Mouse (Mus musculus) embryonic facial prominence, embryonic 13.5 days (tissue): ENCODE measurements around the gene Prr22. TPM values are rescaled to one million over a fixed set of nuclear protein-coding genes. Genes with fewer than 3 reads are reported as not detected.
A peak's percentile ranks its signal among the peaks of the same experiment; 100 is the strongest.

ENCODE experiments used
- ATAC-seq: fragments of 200-750 bp; cut with Nextera tagmentation; 2 replicates; pipeline ENCODE4 v1.8.0; 2017; ENCODE audit warnings: low read depth; ENCODE audit not compliant: insufficient number of reproducible peaks, insufficient read depth, low FRiP score, low TSS enrichment
- H3K27ac ChIP-seq: fragments of 300-500 bp; sonication (generic); 2 replicates; pipeline ENCODE4 v1.5.1; 2015; ENCODE audit warnings: moderate library complexity, mild to moderate bottlenecking, inconsistent platforms
- H3K27me3 ChIP-seq: fragments of 300-500 bp; sonication (generic); 2 replicates; pipeline ENCODE4 v1.6.1; 2015; ENCODE audit warnings: mild to moderate bottlenecking, inconsistent platforms
- H3K36me3 ChIP-seq: fragments of 300-500 bp; sonication (generic); 2 replicates; pipeline ENCODE4 v1.6.1; 2015; ENCODE audit warnings: mild to moderate bottlenecking, inconsistent platforms
- H3K4me1 ChIP-seq: fragments of 300-500 bp; sonication (generic); 2 replicates; pipeline ENCODE4 v1.6.1; 2015; ENCODE audit warnings: inconsistent platforms
- H3K4me2 ChIP-seq: fragments of 300-500 bp; sonication (generic); 2 replicates; pipeline ENCODE4 v1.6.1; 2015; ENCODE audit warnings: moderate library complexity, mild to moderate bottlenecking, inconsistent platforms
- H3K4me3 ChIP-seq: fragments of 300-500 bp; sonication (generic); 2 replicates; pipeline ENCODE4 v1.5.1; 2015; ENCODE audit warnings: mild to moderate bottlenecking, inconsistent platforms
- H3K9ac ChIP-seq: fragments of 300-500 bp; sonication (generic); 2 replicates; pipeline ENCODE4 v1.6.1; 2015; ENCODE audit warnings: mild to moderate bottlenecking, inconsistent platforms
- H3K9me3 ChIP-seq: fragments of 300-500 bp; sonication (generic); 2 replicates; pipeline ENCODE4 v1.6.1; 2016; ENCODE audit warnings: inconsistent platforms
- WGBS: fragments of 180-500 bp; shearing (Covaris S2); methylation state at CpG from one replicate; pipeline ENCODE4 v1.1.7; 2015; ENCODE audit warnings: mixed read lengths; 5-methylcytosine and 5-hydroxymethylcytosine counted together
- polyA plus RNA-seq: library from polyadenylated mRNA; unstranded; fragments of >200 nt; fragmentation: Nextera tagmentation; extraction: Ambion mirVana; gene quantifications from 2 replicates; pipeline ENCODE4 v1.2.1, GENCODE M21; 2015

Gene Prr22
- polyA plus RNA-seq, 1 experiment from 2014 or later: 1.7 TPM

DNA sequence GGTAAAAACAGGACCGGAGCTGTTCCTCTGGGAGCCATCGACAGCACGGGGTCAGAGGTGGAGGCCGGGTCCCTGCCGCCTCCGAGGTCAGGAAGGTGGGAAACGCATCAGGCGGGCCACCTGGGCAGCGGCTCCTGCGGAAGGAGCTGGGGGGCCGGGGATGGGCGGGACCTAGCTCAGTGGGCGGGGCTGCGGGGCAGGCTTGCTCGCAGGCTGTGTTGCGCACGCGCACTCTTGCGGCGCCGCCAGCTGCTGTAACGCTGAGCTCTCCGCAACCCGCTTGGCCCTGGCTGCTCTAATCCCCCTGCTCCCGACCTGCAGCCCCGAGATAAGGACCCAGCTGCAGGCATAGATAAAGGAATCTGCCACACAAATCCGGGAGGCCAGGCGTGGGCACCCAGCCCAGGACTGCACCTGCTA is 8.0 kb upstream of the Prr22 start:
- peak overlapping the region; percentile 78 for H3K4me2 ChIP-seq
- H3K9ac ChIP-seq: peak overlapping the region; percentile 74
- H3K27ac ChIP-seq: peak overlapping the region; percentile 73
- under 1% methylated on average over 28 of the region's 28 CpGs for WGBS
- no peaks in the 10 kb centered on the region for H3K9me3 ChIP-seq
- peaks cover 34% of the 10 kb centered on the region for H3K4me1 ChIP-seq
- H3K27me3 ChIP-seq: peaks cover 27% of the 10 kb centered on the region
- peak; percentile 22 for ATAC-seq
- H3K4me3 ChIP-seq: peak overlapping the region; percentile 55
- H3K36me3 ChIP-seq: peaks cover 6% of the 10 kb centered on the region

- ATAC-seq: no peak
- no peak overlapping the region; the same call in 1 of the 2 replicates for H3K4me2 ChIP-seq
- 50% methylated on average over 27 of the region's 27 CpGs for WGBS
- H3K27me3 ChIP-seq: peaks cover 16% of the 10 kb centered on the region
- peaks cover 16% of the 10 kb centered on the region for H3K36me3 ChIP-seq
- H3K27ac ChIP-seq: 0 out of 2 replicates have a peak overlapping the region, but pooled peaks have one; percentile 22
- peaks cover 24% of the 10 kb centered on the region for H3K4me1 ChIP-seq
- H3K9ac ChIP-seq: no peak overlapping the region
- H3K9me3 ChIP-seq: no peaks in the 10 kb centered on the region
- H3K4me3 ChIP-seq: peak overlapping the region; percentile 55; the same call in 1 of the 2 replicates
Measured at GRCm38 (mm10) chr17:56762769-56763731, 7.0 kb upstream of the Prr22 start.

- ATAC-seq: no peak
- H3K9me3 ChIP-seq: no peaks in the 10 kb centered on the region
- WGBS: 78% methylated on average over 8 of the region's 8 CpGs
- H3K4me3 ChIP-seq: peak overlapping the region; percentile 73
- peaks cover 14% of the 10 kb centered on the region; the same call in 1 of the 2 replicates for H3K27me3 ChIP-seq
- H3K9ac ChIP-seq: no peak overlapping the region; the same call in 1 of the 2 replicates
- peaks cover 24% of the 10 kb centered on the region for H3K36me3 ChIP-seq
- peaks cover 21% of the 10 kb centered on the region for H3K4me1 ChIP-seq
- peak overlapping the region; percentile 82 for H3K4me2 ChIP-seq
- no peak overlapping the region for H3K27ac ChIP-seq
Measured at GRCm38 (mm10) chr17:56763741-56764250, 6.3 kb upstream of the Prr22 start.

DNA sequence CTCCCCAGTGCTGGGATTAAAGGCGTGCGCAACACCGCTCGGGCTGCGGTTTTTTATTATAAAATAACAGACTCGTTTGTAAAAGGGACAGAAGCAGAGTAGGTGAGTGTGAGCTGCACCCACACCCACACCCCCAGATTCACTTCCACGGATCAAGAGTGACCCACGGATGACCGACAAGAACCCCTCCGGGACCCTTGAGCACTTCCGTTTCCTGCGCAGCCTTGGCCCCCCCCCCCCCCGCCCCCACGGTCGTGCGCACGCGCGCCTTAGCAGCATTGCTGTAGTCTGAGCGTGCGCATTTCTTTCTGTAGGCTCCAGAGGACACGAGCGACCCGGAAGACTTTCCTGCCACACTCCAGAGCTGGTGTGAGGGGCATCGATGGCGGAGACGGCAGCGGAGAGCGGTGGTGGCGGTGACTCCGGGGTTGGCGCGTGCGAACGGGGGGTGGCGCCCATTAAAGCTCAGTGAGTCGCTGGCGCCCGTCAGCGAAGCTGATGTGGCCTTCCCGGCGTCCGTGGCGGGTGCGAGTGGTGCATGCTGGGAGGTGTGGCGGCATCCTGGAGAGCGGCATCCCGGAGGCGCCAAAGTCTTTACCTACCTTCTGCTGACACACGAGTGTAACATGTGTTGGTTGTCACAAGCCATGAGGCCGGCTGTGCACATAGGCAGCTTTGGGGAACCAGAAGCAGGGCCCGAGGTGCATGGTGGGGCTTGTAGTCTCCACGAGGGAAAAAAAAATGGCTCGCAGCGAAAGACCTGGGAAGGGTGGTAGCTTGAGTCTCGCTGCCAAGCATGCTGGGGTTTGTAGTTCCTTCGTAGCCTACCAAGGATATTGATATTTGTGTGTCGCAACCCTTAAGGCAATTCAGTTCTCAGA is 5.3 kb upstream of the Prr22 start, which contains the start of gene Dus3l:
TSS of gene Dus3l (plus strand) at position 284 of the 881 bp plus-strand sequence.
- Histone ChIP-seq H3K9me3 (no peaks in the 10 kb centered on the region), H3K36me3 (peaks cover 33% of the 10 kb centered on the region), H3K4me1 (peaks cover 21% of the 10 kb centered on the region), H3K4me2 (peak within 1 kb of the TSS; percentile 82), H3K9ac (peak within 1 kb of the TSS; percentile 86), H3K27me3 (peaks cover 11% of the 10 kb centered on the region; the same call in 1 of the 2 replicates), H3K27ac (peak within 1 kb of the TSS; percentile 92), H3K4me3 (peak within 1 kb of the TSS; percentile 73)
- ATAC-seq: peak; percentile 74
- 3% methylated on average over 54 of the region's 58 CpGs for WGBS

- peak overlapping the region; percentile 82 for H3K4me2 ChIP-seq
- peak overlapping the region; percentile 86 for H3K9ac ChIP-seq
- H3K36me3 ChIP-seq: peaks cover 40% of the 10 kb centered on the region
- ATAC-seq: no peak
- 50% methylated on average over 12 of the region's 12 CpGs for WGBS
- peaks cover 21% of the 10 kb centered on the region for H3K4me1 ChIP-seq
- H3K27me3 ChIP-seq: peaks cover 10% of the 10 kb centered on the region; the same call in 1 of the 2 replicates
- H3K4me3 ChIP-seq: peak overlapping the region; percentile 73
- H3K9me3 ChIP-seq: no peaks in the 10 kb centered on the region
- peak overlapping the region; percentile 92; the same call in 1 of the 2 replicates for H3K27ac ChIP-seq
Measured at GRCm38 (mm10) chr17:56765431-56765830, 4.6 kb upstream of the Prr22 start.

DNA sequence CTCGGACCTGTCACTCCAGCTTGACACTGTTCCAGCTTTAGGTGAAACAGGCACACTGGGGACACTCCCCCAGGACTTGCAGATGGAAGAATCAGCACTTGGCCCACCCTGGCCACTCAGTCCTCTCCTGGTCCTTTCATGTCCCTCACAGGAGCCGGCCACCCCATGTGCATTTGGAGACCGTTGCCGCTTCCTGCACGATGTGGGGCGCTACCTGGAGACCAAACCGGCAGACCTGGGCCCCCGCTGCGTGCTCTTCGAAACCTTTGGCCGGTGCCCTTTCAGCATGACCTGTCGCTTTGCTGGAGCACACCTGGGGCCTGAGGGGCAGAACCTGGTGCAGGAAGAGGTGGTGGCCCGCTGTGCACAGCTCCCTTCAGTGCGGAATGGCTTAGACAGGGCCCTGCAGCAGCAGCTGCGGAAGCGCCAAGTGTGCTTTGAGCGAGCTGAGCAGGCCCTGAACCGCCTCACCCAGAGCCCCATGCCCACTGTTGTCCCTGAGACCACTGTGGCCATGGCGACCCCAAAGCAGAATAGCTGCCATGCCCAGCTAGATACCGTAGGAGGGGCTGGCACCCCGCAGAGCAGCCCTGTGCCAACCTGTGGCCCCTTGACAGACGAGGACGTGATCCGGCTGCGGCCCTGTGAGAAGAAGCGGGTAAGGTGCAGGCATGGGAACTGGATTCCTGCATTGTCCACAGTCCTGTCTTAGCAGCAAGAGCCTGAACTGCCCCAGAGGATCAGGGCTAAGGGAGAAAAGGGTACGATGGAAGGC is 3.2 kb upstream of the Prr22 start:
- 91% methylated on average over 27 of the region's 27 CpGs for WGBS
- no peak for ATAC-seq
- Histone ChIP-seq H3K9ac (no peak overlapping the region), H3K27me3 (no peaks in the 10 kb centered on the region), H3K4me1 (peaks cover 17% of the 10 kb centered on the region), H3K4me3 (no peak overlapping the region), H3K36me3 (peaks cover 51% of the 10 kb centered on the region), H3K4me2 (no peak overlapping the region), H3K9me3 (no peaks in the 10 kb centered on the region), H3K27ac (no peak overlapping the region)

- 93% methylated on average over 29 of the region's 29 CpGs for WGBS
- peaks cover 51% of the 10 kb centered on the region for H3K36me3 ChIP-seq
Measured at GRCm38 (mm10) chr17:56767531-56768135, 2.4 kb upstream of the Prr22 start.

GRCm38 (mm10) chr17:56768941-56769340 is 1.1 kb upstream of the Prr22 start:
- peaks cover 51% of the 10 kb centered on the region for H3K36me3 ChIP-seq
- no peak for ATAC-seq
- WGBS: 91% methylated on average over 11 of the region's 11 CpGs

More at GRCm38 (mm10) chr17:56767531-56768135, 2.4 kb upstream of the Prr22 start:
- Histone ChIP-seq H3K4me2 (no peak overlapping the region), H3K27ac (no peak overlapping the region), H3K9ac (no peak overlapping the region), H3K4me3 (no peak overlapping the region), H3K4me1 (peaks cover 11% of the 10 kb centered on the region), H3K9me3 (no peaks in the 10 kb centered on the region), H3K27me3 (no peaks in the 10 kb centered on the region)
- ATAC-seq: no peak

GRCm38 (mm10) chr17:56777568-56777967 is 7.5 kb downstream of the Prr22 start:
- no peak overlapping the region for H3K27ac ChIP-seq
- ATAC-seq: no peak
- no peak overlapping the region for H3K9ac ChIP-seq
- no peak overlapping the region for H3K4me2 ChIP-seq
- WGBS: 94% methylated on average over 11 of the region's 11 CpGs
- no peaks in the 10 kb centered on the region for H3K27me3 ChIP-seq
- no peaks in the 10 kb centered on the region for H3K4me1 ChIP-seq
- H3K9me3 ChIP-seq: peaks cover 8% of the 10 kb centered on the region; the same call in 1 of the 2 replicates
- no peak overlapping the region for H3K4me3 ChIP-seq
- peaks cover 15% of the 10 kb centered on the region for H3K36me3 ChIP-seq

More at GRCm38 (mm10) chr17:56768941-56769340, 1.1 kb upstream of the Prr22 start:
- no peak overlapping the region for H3K4me2 ChIP-seq
- no peak overlapping the region for H3K27ac ChIP-seq
- H3K4me1 ChIP-seq: peaks cover 5% of the 10 kb centered on the region
- no peak overlapping the region for H3K9ac ChIP-seq
- no peaks in the 10 kb centered on the region for H3K27me3 ChIP-seq
- no peak overlapping the region for H3K4me3 ChIP-seq
- H3K9me3 ChIP-seq: no peaks in the 10 kb centered on the region

DNA sequence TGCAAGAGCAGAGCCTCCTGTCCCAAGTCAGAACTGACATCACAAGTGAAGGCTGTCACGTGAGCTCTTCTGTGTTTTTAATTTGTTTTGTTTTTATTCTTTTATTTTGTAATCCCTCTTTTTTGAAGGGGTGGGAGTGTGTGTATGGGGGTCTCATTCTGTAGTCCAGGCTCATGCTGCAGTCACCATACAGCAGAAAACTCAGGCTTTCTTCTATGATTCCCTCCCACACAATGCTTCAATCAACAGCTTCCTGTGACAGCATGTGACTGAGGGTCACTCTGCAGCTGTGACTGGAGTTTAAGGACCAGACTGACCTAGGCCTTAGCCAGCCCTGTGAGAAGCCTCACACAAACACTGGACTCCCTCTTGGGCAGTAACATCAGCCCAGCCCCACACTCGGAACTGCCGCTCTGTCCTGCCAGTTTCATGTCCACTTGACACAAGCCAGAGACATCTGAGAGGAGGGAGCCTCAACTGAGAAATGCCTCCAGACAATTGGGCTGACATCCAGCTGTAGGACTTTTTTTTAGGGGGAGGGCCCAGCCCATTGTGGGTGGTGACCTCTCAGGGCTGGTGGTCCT is 8.8 kb downstream of the Prr22 start:
- ATAC-seq: no peak
- WGBS: 61% methylated on average over 3 of the region's 3 CpGs
- H3K9me3 ChIP-seq: peaks cover 8% of the 10 kb centered on the region; the same call in 1 of the 2 replicates
- peaks cover 21% of the 10 kb centered on the region for H3K36me3 ChIP-seq
- no peak overlapping the region for H3K4me3 ChIP-seq
- H3K9ac ChIP-seq: no peak overlapping the region
- H3K4me2 ChIP-seq: no peak overlapping the region
- no peak overlapping the region for H3K27ac ChIP-seq
- H3K4me1 ChIP-seq: no peaks in the 10 kb centered on the region
- H3K27me3 ChIP-seq: no peaks in the 10 kb centered on the region
